Mouse (Mus musculus) thymus, adult 2 months (tissue): Measurements from ENCODE around the gene Coro2b. TPM values are rescaled to one million over a fixed set of nuclear protein-coding genes. Genes with fewer than 3 reads are reported as not detected.

Experiments used
- DNase-seq: peaks from one replicate; pipeline ENCODE4 v3.0.0; 2021
- H3K27ac ChIP-seq: fragments of 200-500 bp; 2 replicates; pipeline ENCODE4 v1.5.1; 2012; ENCODE audit warnings: low read length, control low read depth; ENCODE audit not compliant: control insufficient read depth, insufficient read depth
- H3K27me3 ChIP-seq: fragments of 200-500 bp; 2 replicates; pipeline ENCODE4 v1.6.1; 2012; ENCODE audit warnings: mild to moderate bottlenecking, low read length, moderate library complexity, mixed read lengths; ENCODE audit not compliant: control insufficient read depth, insufficient read depth
- H3K36me3 ChIP-seq: fragments of 200-500 bp; 2 replicates; pipeline ENCODE4 v1.6.1; 2012; ENCODE audit warnings: mild to moderate bottlenecking, low read length, moderate library complexity; ENCODE audit not compliant: control insufficient read depth, insufficient read depth
- H3K4me1 ChIP-seq: fragments of 200-500 bp; replicated peaks from 2 replicates; pipeline ENCODE4 v1.6.1; 2012; ENCODE audit warnings: low read length; ENCODE audit not compliant: control insufficient read depth, insufficient read depth
- H3K4me3 ChIP-seq: fragments of 200-500 bp; 2 replicates; pipeline ENCODE4 v1.5.1; 2012; ENCODE audit warnings: mild to moderate bottlenecking, low read length, control low read depth, moderate library complexity; ENCODE audit not compliant: control insufficient read depth, insufficient read depth
- CTCF ChIP-seq: fragments of 200-500 bp; IDR thresholded peaks from 2 replicates; pipeline ENCODE4 v1.5.1; 2012; ENCODE audit warnings: mild to moderate bottlenecking, control low read depth, low read length, moderate library complexity, borderline replicate concordance; ENCODE audit not compliant: control insufficient read depth, poor library complexity, insufficient read depth; ENCODE audit errors: extremely low read depth
- POLR2A ChIP-seq: fragments of 200-500 bp; IDR thresholded peaks from 2 replicates; pipeline ENCODE4 v1.6.1; 2012; ENCODE audit warnings: mild to moderate bottlenecking, low read length, control low read depth, moderate library complexity; ENCODE audit not compliant: control insufficient read depth, poor library complexity, insufficient read depth; ENCODE audit errors: extremely low read depth
- WGBS: fragments of 180-500 bp; shearing (Covaris S2); methylation state at CpG from one replicate; pipeline ENCODE4 v1.1.7; 2018; 5-methylcytosine and 5-hydroxymethylcytosine counted together
- polyA plus RNA-seq: library from polyadenylated mRNA; depleted of rRNA; stranded (reverse); fragments of >200 nt; gene quantifications from 2 replicates; pipeline ENCODE4 v1.2.3, GENCODE M21; 2012

Gene Coro2b
- polyA plus RNA-seq, 1 experiment, result 18.2 TPM

- WGBS, result 91% methylated on average over 4 of the region's 4 CpGs
- no peak overlapping the region for H3K4me3 ChIP-seq
- no peak for DNase-seq
- no peaks in the 10 kb centered on the region for H3K36me3 ChIP-seq
- TF ChIP-seq CTCF (0 out of 2 replicates have a peak, but pooled peaks have one; percentile 8), POLR2A (no peak)
- H3K4me1 ChIP-seq, result peaks cover 13% of the 10 kb centered on the region; the same call in 1 of the 2 replicates
- H3K27me3 ChIP-seq, result no peaks in the 10 kb centered on the region
- H3K27ac ChIP-seq, result no peak overlapping the region
Observed at GRCm38 (mm10) chr9:62524761-62525308, 12.0 kb downstream of the Coro2b start.

GRCm38 (mm10) chr9:62522791-62523471 lies 13.9 kb downstream of the Coro2b start:
- TF ChIP-seq POLR2A (no peak), CTCF (no peak)
- 70% methylated on average over 15 of the region's 15 CpGs for WGBS
- no peaks in the 10 kb centered on the region for H3K27me3 ChIP-seq
- no peaks in the 10 kb centered on the region for H3K36me3 ChIP-seq
- H3K4me1 ChIP-seq, result peaks cover 13% of the 10 kb centered on the region; the same call in 1 of the 2 replicates
- no peak overlapping the region for H3K4me3 ChIP-seq
- DNase-seq, result no peak
- no peak overlapping the region for H3K27ac ChIP-seq

GRCm38 (mm10) chr9:62522211-62522610 lies 14.6 kb downstream of the Coro2b start:
- Histone ChIP-seq H3K27me3 (no peaks in the 10 kb centered on the region), H3K27ac (no peak overlapping the region), H3K4me3 (no peak overlapping the region), H3K36me3 (no peaks in the 10 kb centered on the region), H3K4me1 (peaks cover 15% of the 10 kb centered on the region; the same call in 1 of the 2 replicates)
- 86% methylated on average over 5 of the region's 5 CpGs for WGBS
- no peak for DNase-seq
- TF ChIP-seq CTCF, result no peak
- TF ChIP-seq POLR2A, result no peak

- Histone ChIP-seq H3K27me3 (no peaks in the 10 kb centered on the region), H3K36me3 (no peaks in the 10 kb centered on the region), H3K27ac (no peak overlapping the region), H3K4me3 (no peak overlapping the region), H3K4me1 (peaks cover 15% of the 10 kb centered on the region; the same call in 1 of the 2 replicates)
- DNase-seq, result no peak
- TF ChIP-seq CTCF (no peak), POLR2A (no peak)
- WGBS, result 87% methylated on average over 9 of the region's 9 CpGs
Observed at GRCm38 (mm10) chr9:62521541-62521940, 15.3 kb downstream of the Coro2b start.

GRCm38 (mm10) chr9:62520933-62521332 lies 15.9 kb downstream of the Coro2b start:
- Histone ChIP-seq H3K36me3 (no peaks in the 10 kb centered on the region), H3K4me1 (peaks cover 15% of the 10 kb centered on the region; the same call in 1 of the 2 replicates), H3K27me3 (no peaks in the 10 kb centered on the region), H3K27ac (no peak overlapping the region), H3K4me3 (no peak overlapping the region)
- DNase-seq, result no peak
- WGBS, result 92% methylated on average over 9 of the region's 9 CpGs
- no peak for TF ChIP-seq CTCF
- no peak for TF ChIP-seq POLR2A

- TF ChIP-seq POLR2A (no peak), CTCF (no peak)
- no peaks in the 10 kb centered on the region for H3K27me3 ChIP-seq
- peaks cover 15% of the 10 kb centered on the region; the same call in 1 of the 2 replicates for H3K4me1 ChIP-seq
- 72% methylated on average over 15 of the region's 15 CpGs for WGBS
- no peaks in the 10 kb centered on the region for H3K36me3 ChIP-seq
- no peak overlapping the region for H3K4me3 ChIP-seq
- no peak overlapping the region for H3K27ac ChIP-seq
- DNase-seq, result no peak
Observed at GRCm38 (mm10) chr9:62519787-62520503, 16.9 kb downstream of the Coro2b start.
